Mouse (Mus musculus): ENCODE results near the gene F3.

The F3 gene

DNA sequence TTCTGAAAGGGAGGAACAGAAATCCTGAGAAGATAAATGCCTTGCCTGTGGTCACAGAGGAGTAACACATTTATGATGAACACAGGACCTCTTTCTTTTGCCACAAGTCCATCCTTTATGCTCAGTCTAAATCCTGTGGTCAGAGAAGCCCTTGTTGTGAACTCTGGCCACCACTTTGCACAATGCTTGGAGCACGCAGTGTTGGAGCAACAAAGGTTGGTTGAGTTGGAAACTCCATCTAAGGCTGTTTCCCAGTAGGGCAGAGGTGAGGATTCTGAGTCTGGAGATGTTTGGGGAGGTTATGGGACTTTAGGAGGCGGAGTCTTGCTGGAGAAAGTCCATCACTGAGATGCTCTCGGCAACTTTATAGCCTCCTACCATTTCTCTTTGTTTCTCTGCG is 16.2 kb upstream of the F3 start:
- in situ Hi-C loops (cut with MboI, MseI), result no loop called here

DNA sequence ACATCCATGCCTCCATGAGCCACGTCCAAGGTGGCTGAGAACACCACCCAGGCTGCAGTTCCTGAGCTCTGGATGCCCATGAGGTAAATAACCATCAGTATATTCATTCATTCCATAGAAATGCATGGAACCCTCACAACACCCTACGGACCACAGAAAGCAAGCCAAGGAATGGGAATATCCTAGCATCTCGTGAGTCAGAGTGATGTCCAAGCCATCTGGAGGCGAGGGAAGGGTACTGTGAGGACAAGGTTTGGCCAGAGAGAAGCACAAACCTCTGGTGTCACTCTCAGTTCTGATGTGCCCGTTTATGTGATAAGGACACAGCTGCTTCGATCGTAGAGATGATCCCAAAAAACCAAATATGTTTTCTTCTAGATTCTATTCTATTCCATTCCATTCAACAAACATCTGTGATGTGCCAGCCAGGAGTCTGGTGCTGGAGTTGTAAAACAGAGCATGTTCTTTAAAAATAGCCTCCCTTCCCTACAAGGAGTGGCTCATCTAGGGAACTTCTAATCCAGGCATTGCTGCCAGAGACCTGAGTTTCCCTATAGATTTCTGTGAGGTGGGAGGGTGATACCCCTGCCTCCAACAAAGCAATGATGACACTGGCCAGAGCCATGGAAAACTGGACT is 12.3 kb upstream of the F3 start:
- in situ Hi-C loops (cut with MboI, MseI), result no loop called here

- in situ Hi-C loops (cut with MboI, MseI), result no loop called here
These were observed 11.1 kb upstream of the F3 start for GRCm38 (mm10) chr3:121712222-121712621.

DNA sequence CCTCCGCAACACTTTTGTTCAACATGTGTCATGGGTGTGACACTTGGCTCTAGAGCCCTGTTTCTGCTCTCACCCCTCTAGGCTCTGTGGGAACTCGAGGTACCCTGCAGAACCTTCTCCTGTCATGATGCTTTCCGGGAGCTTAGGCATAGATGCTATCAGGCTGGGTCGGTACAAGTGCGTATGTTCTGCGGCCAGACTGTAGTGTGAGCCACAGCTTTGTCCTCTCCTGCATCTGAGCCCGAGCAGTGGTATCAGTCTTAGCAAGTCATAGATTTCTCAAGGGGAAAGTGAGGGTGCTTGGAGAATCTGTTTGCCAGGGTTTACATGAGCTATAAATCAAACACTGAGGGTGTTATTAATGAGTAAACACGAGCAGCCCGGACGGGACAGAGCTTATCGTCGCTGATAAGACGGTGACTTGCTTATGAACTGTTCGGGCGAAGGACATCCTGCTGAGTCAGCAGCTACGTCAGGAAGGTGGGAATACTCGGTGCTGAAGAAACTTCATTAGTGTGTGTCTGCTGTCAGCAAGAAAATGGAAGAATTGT is 10.1 kb upstream of the F3 start:
- in situ Hi-C loops (cut with MboI, MseI), result no loop called here

DNA sequence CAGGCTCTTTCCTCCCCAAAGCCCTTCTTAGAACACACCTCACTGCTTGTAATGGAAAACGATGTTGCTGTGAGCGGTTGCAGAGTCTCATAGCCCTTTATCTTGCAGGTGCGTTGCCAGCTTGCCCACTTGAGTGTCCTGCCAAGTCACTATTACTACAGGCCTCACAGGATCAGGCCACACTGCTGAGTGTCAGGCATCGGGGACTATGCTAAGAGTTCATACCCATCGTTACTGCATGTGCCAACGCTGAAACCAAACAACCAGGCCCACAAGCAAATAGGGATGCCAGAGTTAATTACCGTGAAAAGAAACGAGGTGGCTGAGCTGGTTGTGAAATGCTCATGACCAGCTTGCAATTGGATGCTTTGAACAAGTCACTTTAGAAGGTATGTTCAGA is 9.5 kb upstream of the F3 start:
- in situ Hi-C loops (cut with MboI, MseI), result no loop called here

DNA sequence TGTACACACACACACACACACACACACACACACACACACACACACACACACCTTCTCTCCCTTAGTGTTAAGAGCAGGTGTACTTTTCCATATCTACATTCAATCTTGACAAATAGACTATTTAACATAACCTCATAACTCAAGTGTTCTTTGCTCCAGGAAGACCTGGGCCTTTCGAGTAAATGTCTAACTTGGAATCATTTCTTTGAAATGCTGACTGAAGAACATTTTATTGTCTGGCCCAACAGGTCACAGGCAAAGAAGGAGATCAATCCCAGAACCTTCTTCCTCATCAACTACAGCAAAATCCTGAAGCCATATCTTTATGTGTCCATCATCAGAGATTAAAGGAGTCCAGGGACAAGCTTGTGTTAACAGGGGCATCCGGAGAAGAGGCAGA is 8.9 kb upstream of the F3 start:
- in situ Hi-C loops (cut with MboI, MseI), result no loop called here

DNA sequence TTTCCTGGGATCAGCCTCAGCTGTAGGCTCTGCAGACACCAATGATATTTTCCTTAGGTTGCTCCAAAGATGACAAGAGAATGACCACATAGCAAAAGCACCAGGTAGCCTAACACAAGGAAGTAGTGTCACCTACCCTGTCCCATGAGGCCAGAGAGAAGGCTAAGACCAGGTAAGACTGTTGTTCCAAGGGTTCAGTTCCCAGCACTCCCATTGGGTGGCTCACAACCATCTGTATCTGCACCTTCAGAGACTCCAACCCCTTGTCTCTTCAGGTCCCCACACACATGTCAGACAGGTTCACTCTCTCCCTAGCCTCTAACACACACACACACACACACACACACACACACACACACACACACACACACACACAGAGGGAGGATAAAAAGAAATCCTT is 8.0 kb upstream of the F3 start:
- in situ Hi-C loops (cut with MboI, MseI), result no loop called here

DNA sequence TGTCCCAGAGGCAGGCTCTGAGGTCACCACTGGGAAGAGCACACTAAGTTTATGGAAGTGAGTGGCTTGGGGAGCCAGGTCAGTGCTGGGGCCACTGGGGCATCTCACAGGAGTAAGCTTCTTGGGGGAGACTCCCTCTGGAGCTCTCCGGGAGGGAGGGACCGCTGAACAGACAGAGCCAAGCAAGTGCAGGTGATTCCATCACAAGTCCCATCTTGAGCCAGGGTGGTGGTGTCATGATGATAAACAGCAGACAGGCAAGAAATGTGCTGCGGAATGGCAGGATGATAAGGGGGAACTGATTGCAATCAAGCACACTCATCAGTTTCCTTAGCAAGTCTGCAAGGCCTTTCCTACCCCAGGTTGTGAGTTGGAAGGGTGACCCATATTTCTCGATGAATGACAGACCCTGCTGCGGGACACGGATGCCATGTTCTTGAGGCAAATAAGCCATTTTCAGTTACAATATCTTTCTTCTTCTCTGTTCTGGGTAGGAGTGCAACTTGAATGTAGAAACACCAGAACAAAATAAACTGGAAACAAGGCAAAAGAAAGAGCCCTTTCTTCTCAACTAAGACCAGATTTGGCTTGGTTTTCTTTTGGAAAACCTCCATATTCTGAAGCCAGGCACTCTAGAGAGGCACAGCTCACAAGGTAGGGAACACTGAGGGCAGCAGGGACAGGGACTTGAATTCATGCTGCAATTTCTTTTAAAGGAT is 7.4 kb upstream of the F3 start:
- in situ Hi-C loops (cut with MboI, MseI), result no loop called here

- in situ Hi-C loops (cut with MboI, MseI), result no loop called here
These were observed 6.9 kb upstream of the F3 start for GRCm38 (mm10) chr3:121716480-121716879.

DNA sequence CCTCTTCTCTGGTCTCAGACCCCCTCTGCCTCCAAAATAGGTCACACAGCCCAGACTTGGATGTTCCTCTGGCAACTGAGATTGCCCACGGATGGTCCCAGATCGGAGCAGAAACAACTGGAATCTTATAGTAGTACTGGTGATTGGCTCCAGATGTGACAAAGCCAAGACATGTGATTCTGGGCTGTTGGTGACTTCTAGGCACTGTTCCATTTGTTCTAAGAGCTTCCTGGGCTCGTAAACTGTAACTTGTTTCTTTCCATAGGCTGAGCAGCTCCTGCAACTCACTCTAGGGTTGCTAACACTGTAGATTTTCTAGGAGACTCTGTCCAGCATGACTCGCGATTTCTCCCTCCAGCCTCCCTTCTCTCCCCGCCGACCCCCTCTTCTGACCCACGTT is 4.7 kb upstream of the F3 start:
- in situ Hi-C loops (cut with MboI, MseI), result no loop called here

DNA sequence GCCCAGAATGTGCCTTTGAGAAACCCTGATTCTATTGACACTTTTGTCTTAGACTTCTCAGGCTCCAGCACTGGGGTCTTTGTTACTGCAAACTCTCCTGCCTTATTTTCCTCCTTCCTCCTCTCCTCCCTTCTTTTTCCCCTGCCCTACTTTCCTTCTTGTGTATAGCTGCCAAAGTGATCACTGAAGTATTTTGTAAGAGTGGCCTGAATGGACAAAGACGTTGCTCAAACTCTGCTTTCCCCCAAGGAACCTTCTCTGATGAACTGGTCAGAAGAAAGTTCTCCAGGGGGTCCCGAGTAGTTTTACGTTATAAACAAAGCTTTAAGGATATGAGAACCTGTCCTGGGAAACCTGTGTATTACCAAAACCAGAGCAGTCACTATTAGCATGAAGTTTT is 3.6 kb upstream of the F3 start:
- in situ Hi-C loops (cut with MboI, MseI), result loop anchor here (5.0 kb wide), 1 partner anchor 172 kb away; no protein-coding TSS in a partner anchor

DNA sequence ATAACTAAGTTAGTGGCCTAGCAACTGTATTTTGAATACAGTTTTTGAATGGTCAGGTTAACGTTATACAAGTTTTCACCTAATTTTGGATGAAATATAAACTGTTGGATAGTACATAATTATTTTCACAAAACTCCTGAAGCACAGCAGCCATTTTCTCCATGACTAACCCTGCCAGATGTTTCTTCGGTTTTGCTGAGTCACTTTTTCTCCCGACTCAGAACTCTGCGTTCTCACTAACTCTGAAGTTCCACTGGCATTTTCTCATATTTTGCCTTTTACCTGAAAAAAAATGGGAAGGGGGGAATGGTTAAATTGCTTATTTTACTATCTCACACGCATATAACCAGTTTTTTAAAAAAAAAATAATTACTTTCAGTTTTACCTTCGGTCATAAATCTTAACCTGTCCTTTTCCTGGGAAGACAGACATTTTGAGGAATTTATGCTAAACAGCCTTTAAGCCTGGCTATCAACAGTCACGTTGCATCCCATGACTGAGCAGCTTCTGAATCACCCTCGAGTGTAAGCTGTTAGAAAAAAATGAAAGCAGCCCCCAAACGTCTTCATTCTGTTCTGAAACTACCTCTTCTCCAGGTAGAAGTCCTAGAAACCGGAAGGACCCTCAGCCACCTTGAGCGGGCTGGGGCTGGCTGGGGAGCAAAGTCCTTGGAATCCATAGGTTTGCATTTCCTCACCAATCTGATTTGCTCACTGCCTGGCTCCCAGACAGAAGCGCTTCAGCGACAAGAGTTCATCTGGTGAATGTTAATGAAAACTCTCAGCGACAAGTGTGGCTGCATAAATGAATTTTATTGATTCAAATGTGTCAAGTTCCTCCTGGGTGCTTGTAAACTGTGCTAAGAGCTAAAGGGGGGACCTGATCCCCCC is 2.3 kb upstream of the F3 start:
- in situ Hi-C loops (cut with MboI, MseI), result loop anchor here (5.0 kb wide), 1 partner anchor 174 kb away; no protein-coding TSS in a partner anchor

DNA sequence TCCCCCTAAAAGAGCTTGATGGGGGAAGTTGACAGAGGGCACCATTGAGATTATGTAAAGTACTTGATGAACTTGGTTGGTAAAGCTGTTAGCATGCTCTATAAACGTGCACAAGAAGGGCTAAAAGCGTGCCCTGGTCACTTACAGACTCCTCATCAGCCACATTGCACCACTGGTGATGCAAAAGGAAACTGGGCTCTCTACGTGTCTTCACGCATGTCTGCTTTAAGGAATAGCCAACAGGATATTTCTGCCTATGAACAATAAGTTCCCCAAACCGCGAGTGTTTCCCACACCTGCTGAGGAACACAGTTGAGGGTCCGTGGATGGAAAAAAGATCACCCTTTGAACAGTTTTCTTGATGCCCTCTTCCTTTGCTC is 1.7 kb upstream of the F3 start:
- in situ Hi-C loops (cut with MboI, MseI), result loop anchor here (5.0 kb wide), 1 partner anchor 174 kb away; no protein-coding TSS in a partner anchor

GRCm38 (mm10) chr3:121723968-121724524 is 709 bp downstream of the F3 start:
- in situ Hi-C loops (cut with MboI, MseI), result loop anchor here (5.0 kb wide), 1 partner anchor 177 kb away; no protein-coding TSS in a partner anchor

GRCm38 (mm10) chr3:121724553-121724952 is 1.2 kb downstream of the F3 start:
- in situ Hi-C loops (cut with MboI, MseI), result loop anchor here (5.0 kb wide), 1 partner anchor 177 kb away; no protein-coding TSS in a partner anchor

GRCm38 (mm10) chr3:121725651-121726050 is 2.3 kb downstream of the F3 start:
- in situ Hi-C loops (cut with MboI, MseI), result loop anchor here (25.0 kb wide), 1 partner anchor 413 kb away; no protein-coding TSS in a partner anchor

DNA sequence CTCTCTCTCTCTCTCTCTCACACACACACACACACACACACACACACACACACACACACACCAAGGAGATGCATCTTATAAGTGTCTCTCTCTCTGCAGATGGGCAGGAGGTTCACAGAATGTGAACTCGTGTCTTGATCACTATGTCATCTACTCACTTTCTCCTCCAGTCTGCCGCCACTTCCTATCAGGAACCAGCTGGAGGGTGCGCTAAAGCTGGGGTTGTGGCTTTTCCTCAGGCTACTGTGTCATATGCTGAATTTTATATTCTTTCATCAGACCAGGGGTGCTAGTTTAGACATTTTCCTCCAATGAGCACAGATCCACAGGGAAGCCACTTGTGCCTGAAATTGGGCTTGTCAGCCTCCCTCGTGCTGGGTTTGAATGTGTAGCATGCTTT is 6.3 kb downstream of the F3 start:
- in situ Hi-C loops (cut with MboI, MseI), result loop anchor here (10.0 to 25.0 kb wide), 2 partner anchors 417 to 555 kb away; partner anchors contain the start of gene Rwdd3

- in situ Hi-C loops (cut with MboI, MseI), result loop anchor here (10.0 to 25.0 kb wide), 2 partner anchors 423 to 561 kb away; partner anchors contain the start of gene Rwdd3
These were observed 12.2 kb downstream of the F3 start for GRCm38 (mm10) chr3:121735542-121735941.

- in situ Hi-C loops (cut with MboI, MseI), result loop anchor here (10.0 to 25.0 kb wide), 2 partner anchors 424 to 561 kb away; partner anchors contain the start of gene Rwdd3
These were observed 12.8 kb downstream of the F3 start for GRCm38 (mm10) chr3:121736025-121736744.

DNA sequence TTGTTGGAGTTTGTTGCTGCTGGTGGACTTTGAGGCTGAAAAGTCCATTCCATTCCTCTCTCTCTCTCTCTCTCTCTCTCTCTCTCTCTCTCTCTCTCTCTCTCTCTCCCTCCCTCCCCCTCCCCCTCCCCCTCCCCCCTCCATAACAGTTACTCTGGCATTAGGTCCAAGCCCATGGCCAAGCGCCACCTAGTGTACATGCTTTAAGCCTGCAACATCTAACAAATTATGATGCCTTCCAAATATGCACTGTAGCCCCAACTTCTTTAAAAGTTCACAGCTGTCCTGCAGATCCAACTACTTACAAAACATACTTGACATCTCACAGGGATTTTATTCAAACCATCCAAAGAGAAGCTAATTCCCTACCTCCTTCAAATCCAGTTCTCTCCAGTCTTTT is 14.1 kb downstream of the F3 start:
- in situ Hi-C loops (cut with MboI, MseI), result loop anchor here (10.0 to 25.0 kb wide), 2 partner anchors 425 to 563 kb away; partner anchors contain the start of gene Rwdd3
